Mouse (Mus musculus) cerebellum, adult 2 months (tissue): ENCODE results near the gene Gpsm3.

Experiments used
- CTCF ChIP-seq: fragments of 200-500 bp; IDR thresholded peaks from 2 replicates; pipeline ENCODE4 v1.5.1; 2011; ENCODE audit warnings: low read depth, mild to moderate bottlenecking, control low read depth, low read length, moderate library complexity, borderline replicate concordance; ENCODE audit not compliant: insufficient read depth
- POLR2A ChIP-seq: fragments of 200-500 bp; IDR thresholded peaks from 2 replicates; pipeline ENCODE4 v1.6.1; 2011; ENCODE audit warnings: low read length, control low read depth, borderline replicate concordance; ENCODE audit not compliant: insufficient read depth

GRCm38 (mm10) chr17:34589681-34590101 lies at the start of gene Gpsm3:
- TF ChIP-seq CTCF (no peak), POLR2A (no peak)
